Mouse (Mus musculus): ENCODE results near the gene Arhgap28. TPM values are rescaled to one million over a fixed set of nuclear protein-coding genes. Genes with fewer than 3 reads are reported as not detected.

Arhgap28 gene
- under 1 TPM; 0.73 to 0.85 TPM for total RNA-seq (2021)

- intact Hi-C loops (cut with DNase I): no loop called here
- peak; percentile 40 to 66 for DNase-seq (ENCODE audit: low spot score in 2 of 2)
Measured at GRCm38 (mm10) chr17:68003741-68004560, at the start of gene Arhgap28. Gene Arhgap28 (minus strand): TSS chr17:68004120.

- DNase-seq (ENCODE audit: low spot score in 2 of 2): no peak
- intact Hi-C loops (cut with DNase I): no loop called here
Measured at GRCm38 (mm10) chr17:68046341-68046675, 42.4 kb upstream of the Arhgap28 start.

DNA sequence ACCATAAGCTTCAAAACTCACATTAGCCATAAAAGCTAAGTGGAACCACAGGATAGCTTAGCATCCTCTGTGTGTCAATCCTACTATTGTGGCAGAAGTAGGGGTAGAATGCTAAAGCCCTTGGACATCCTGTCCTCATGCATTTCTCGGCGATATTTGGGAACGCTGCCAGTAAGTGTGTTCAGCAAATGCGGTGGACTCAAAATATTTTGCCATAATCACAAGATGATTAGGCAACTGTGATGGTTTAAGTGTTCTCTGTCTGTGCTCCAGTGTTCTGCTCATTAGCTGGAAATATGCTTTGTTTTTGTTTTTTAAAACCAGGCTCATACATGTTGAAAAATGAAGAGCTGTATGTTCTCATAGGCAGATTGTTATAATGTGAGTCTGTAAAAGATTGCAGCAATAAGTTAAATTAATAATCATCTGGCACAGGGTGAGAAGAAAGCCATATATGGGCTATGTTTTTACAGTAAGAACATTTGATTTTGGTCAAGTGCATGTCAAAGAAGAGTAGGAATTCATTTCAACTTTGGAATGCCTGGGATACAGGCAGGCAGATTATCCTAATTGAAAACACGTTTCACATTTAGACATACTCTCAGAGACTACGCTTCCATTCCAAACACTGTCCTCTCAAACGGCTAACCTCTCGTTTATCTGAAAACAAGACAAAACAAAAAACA is 41.9 kb upstream of the Arhgap28 start:
- intact Hi-C loops (cut with DNase I): no loop called here
- no peak for DNase-seq (ENCODE audit: low spot score in 2 of 2)

- intact Hi-C loops (cut with DNase I): no loop called here
- DNase-seq (ENCODE audit: low spot score in 2 of 2): no peak
Measured at GRCm38 (mm10) chr17:68042377-68042776, 38.5 kb upstream of the Arhgap28 start.

GRCm38 (mm10) chr17:68037011-68037410 is 33.1 kb upstream of the Arhgap28 start:
- intact Hi-C loops (cut with DNase I): no loop called here
- no peak for DNase-seq (ENCODE audit: low spot score in 2 of 2)

- intact Hi-C loops (cut with DNase I): no loop called here
- DNase-seq (ENCODE audit: low spot score in 2 of 2): no peak
Measured at GRCm38 (mm10) chr17:68029495-68029894, 25.6 kb upstream of the Arhgap28 start.

DNA sequence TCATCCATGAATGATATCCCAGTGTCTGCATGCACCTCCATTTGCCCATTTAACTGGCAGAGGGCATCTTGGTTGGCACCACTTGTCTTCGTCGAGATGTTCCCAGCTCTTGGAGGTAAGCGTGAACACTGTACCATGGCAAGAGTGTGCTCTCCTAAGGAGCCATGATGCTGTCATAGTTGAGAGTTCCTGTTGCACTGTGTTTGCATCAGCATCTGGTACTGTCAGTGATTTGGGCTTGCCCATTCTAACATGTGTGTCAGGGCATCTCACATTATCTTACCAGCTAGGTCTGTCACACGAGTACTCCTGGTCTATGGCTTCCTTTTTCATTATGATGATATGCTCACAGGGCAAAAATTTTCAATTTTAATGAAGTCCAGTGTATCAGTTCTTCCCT is 24.6 kb upstream of the Arhgap28 start:
- intact Hi-C loops (cut with DNase I): no loop called here
- no peak for DNase-seq (ENCODE audit: low spot score in 2 of 2)

- no peak for DNase-seq (ENCODE audit: low spot score in 2 of 2)
- intact Hi-C loops (cut with DNase I): no loop called here
Measured at GRCm38 (mm10) chr17:68024327-68024726, 20.4 kb upstream of the Arhgap28 start.

DNA sequence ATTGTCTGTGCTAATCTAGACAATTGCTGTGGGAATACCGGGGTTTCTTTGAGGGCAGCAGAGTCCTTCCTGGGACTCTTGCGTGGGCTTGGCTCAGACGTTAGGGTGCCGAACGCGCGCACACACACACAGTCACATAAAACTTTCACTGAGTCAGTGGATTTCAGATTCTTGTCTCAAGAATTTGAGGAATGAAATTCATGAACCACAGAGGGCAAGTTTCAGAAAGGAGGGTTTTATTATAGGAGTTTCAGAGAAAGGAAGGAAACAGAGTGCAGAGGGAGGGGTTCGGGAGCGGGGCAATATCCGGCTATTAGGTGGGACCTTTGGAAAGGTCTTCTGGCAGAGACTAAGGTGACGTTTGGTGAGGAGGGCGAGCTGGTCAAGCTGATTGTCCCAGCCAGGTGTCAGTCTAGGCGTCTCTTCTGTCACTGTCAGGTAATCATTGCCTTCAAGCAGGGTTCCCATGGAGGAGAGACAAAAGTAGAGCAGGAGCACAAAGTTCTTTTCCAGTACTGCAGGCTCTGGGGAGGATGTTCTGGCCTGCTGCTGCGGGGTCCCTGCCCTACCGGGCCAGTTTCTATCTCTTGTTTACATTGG is 15.6 kb upstream of the Arhgap28 start:
- no peak for DNase-seq (ENCODE audit: low spot score in 2 of 2)
- intact Hi-C loops (cut with DNase I): no loop called here

DNA sequence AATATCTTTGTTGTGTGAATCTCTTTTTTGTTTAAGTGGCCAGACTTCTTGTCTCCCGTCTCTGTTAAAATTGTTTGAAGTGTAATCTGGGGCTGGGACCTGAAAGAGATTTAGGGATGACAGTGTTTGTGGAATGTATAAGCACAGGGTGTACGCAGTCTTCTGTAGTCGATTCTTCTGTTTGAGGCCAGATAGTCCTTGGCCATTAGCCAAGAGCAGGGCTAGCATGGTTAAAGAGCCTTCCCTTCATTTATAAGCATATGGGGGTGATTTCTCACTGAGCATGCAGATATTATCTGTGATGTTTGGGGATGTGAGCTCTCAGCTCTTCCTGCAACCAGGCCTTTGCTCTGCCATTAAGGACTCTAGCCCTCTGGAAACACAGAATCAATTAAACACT is 13.2 kb upstream of the Arhgap28 start:
- DNase-seq (ENCODE audit: low spot score in 2 of 2): no peak
- intact Hi-C loops (cut with DNase I): no loop called here

DNA sequence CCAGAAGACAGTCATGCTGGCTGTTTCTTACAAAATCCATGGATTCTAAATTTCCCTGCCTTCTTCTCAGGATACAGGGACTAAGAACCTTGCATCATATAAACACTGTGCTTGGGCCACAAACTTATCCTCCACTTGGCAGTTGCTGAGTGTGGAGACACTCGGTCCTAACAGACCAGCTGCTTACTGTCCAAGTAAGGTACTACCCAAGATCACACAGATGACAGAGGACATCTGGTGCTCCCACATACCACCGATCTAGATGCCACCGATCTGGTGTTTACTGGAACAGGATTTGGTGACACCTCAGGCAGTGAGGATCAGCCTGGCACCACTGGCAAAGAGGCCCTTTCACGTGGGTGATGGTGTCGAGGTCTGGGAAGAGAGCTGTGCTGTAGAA is 7.7 kb upstream of the Arhgap28 start:
- intact Hi-C loops (cut with DNase I): no loop called here
- no peak for DNase-seq (ENCODE audit: low spot score in 2 of 2)

- intact Hi-C loops (cut with DNase I): no loop called here
- no peak for DNase-seq (ENCODE audit: low spot score in 2 of 2)
Measured at GRCm38 (mm10) chr17:68010041-68010440, 6.1 kb upstream of the Arhgap28 start.

GRCm38 (mm10) chr17:68004581-68005330 is 836 bp upstream of the Arhgap28 start:
- DNase-seq (ENCODE audit: low spot score in 2 of 2): no peak
- intact Hi-C loops (cut with DNase I): no loop called here

DNA sequence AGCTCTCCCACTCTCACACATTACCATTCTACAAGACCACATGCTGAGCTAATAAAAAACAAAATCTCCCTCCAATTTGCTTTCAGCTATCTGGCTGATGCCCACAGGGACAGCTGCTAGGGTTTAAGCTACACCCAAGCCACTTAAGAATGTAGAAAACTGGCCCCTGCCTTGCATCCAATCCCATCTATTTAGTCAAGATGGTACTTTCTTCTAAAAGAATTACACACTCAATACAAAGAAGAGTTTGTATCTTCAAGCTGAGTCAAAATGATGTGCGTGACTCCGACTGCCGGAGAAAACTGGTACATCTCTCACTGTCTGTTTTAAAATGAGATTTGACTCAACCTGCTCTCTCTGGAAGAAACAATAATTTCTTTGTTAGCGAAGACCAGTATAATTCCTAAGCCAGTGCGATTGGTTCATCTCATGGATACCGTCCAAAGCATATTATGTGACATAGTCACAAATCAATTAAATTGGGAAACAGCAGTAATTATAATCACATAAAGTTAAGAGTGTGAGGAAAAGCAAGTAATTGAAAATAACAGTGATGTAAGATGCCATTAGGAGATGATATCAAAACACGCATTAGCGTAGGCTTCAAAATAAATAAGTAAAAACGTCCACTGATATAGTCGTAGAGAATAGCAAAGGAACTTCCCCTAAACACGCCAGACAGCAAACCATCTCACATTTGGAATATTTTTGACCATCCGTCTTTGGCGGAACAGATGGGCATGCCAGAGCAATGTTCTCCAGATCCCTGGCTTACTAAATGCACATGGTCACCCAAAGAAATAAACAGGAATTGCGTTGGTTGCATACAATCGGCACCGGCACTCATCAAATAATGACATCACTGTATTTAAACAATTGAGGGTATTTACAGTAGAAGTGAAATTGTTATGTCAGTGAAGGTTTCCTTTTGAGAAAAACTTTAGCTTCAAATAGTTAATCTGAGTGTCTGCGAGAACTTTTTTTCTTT is 1.0 kb downstream of the Arhgap28 start:
- intact Hi-C loops (cut with DNase I): no loop called here
- DNase-seq (ENCODE audit: low spot score in 2 of 2): peak in 1 of 2 experiments; percentile 9

DNA sequence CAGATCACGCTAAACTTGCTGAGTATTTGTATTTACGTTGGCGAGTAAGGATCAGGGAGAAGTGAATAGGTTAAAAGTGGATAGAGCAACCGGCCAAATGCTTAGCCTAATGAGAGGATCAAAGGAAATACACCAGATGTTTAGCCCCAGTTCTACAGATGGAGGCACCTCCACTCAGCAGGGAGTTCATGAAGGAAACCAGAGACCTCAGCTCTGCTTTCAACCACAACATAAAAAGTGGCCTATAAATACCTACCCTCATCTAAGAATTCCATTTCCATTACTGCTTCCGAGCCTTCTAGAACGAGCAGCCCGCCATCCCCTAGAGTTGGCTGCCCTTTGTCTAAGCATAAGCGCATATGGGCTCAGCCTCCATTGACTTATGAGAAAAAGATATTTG is 4.1 kb downstream of the Arhgap28 start:
- DNase-seq (ENCODE audit: low spot score in 2 of 2): no peak
- intact Hi-C loops (cut with DNase I): no loop called here

- intact Hi-C loops (cut with DNase I): no loop called here
- no peak for DNase-seq (ENCODE audit: low spot score in 2 of 2)
Measured at GRCm38 (mm10) chr17:67996769-67997155, 7.2 kb downstream of the Arhgap28 start.

- intact Hi-C loops (cut with DNase I): no loop called here
- DNase-seq (ENCODE audit: low spot score in 2 of 2): no peak
Measured at GRCm38 (mm10) chr17:67996097-67996768, 7.7 kb downstream of the Arhgap28 start.

GRCm38 (mm10) chr17:67995277-67995819 is 8.6 kb downstream of the Arhgap28 start:
- peak in 1 of 2 experiments; percentile 57 for DNase-seq (ENCODE audit: low spot score in 2 of 2)
- intact Hi-C loops (cut with DNase I): no loop called here
